Mouse (Mus musculus) adrenal gland, adult 18-20 months (tissue): ENCODE data around the gene Mgp. TPM values are rescaled to one million over a fixed set of nuclear protein-coding genes. Genes with fewer than 3 reads are reported as not detected.

Experiments used
- total RNA-seq, 2 experiments: library from RNA; stranded (reverse); gene quantifications; 1 replicate in 1 of 2; 2 replicates in 1 of 2; pipeline ENCODE4 v1.2.3; 2021

The Mgp gene
- total RNA-seq, 2 experiments from 2014 or later: 192 to 202 TPM

Other genes starting within 250 kb of the Mgp start
- 10 to 100 TPM; 32.2 to 75.7 TPM for gene Plbd1, start 213.9 kb downstream of the Mgp start, total RNA-seq
- under 1 TPM in 1 of 2 experiments, not detected in 1; 0.06 TPM for gene Gucy2c, start 94.1 kb downstream of the Mgp start, total RNA-seq
- gene Hist4h4, start 71.4 kb downstream of the Mgp start, total RNA-seq: 1 to 10 TPM; 8.6 to 8.9 TPM
- 100 to 1,000 TPM; 104 to 207 TPM for gene H2afj, start 67.6 kb downstream of the Mgp start, total RNA-seq
- 1 to 10 TPM in 1 of 2 experiments, under 1 TPM in 1; 0.45 to 1.0 TPM for gene BC049715, start 48.2 kb downstream of the Mgp start, total RNA-seq
- 10 to 100 TPM; 72.0 to 77.7 TPM for gene Wbp11, start 47.6 kb downstream of the Mgp start, total RNA-seq
- gene Smco3, start 40.4 kb downstream of the Mgp start, total RNA-seq: under 1 TPM; 0.23 to 0.32 TPM
- 1 to 10 TPM; 3.0 TPM for gene Art4, start 18.1 kb downstream of the Mgp start, total RNA-seq
- gene Erp27, start 46.4 kb upstream of the Mgp start, total RNA-seq: not detected
- gene Pde6h, start 48.0 kb upstream of the Mgp start, total RNA-seq: not detected
- 10 to 100 TPM; 20.0 to 25.7 TPM for gene Arhgdib, start 66.1 kb upstream of the Mgp start, total RNA-seq